Mouse (Mus musculus) limb, embryonic 11.5 days (tissue): ENCODE data around the gene Gpd1. TPM values are rescaled to one million over a fixed set of nuclear protein-coding genes. Genes with fewer than 3 reads are reported as not detected.
"Not testable (repeated sequence)": the region's sequence is repeated elsewhere in the genome, so short reads cannot be mapped to it uniquely, and the experiment has no call there.

ENCODE experiments used
- ATAC-seq: fragments of 200-750 bp; cut with Nextera tagmentation; 2 replicates; pipeline ENCODE4 v1.8.0; 2017; ENCODE audit warnings: low read depth; ENCODE audit not compliant: insufficient number of reproducible peaks, low FRiP score, low TSS enrichment
- DNase-seq: peaks from one replicate; pipeline ENCODE4 v3.0.0-alpha.2; 2015; ENCODE audit warnings: low spot score
- H3K27ac ChIP-seq: fragments of 300-500 bp; sonication (generic); replicated peaks from 2 replicates; pipeline ENCODE4 v1.5.1; 2014; ENCODE audit warnings: low read depth, mild to moderate bottlenecking, low read length
- H3K27me3 ChIP-seq: fragments of 300-500 bp; sonication (generic); 2 replicates; pipeline ENCODE4 v1.6.1; 2014; ENCODE audit warnings: mild to moderate bottlenecking, low read length, mixed read lengths; ENCODE audit not compliant: control insufficient read depth, insufficient read depth
- H3K36me3 ChIP-seq: fragments of 300-500 bp; sonication (generic); 2 replicates; pipeline ENCODE4 v1.6.1; 2014; ENCODE audit warnings: mild to moderate bottlenecking, low read length, moderate library complexity, mixed read lengths; ENCODE audit not compliant: control insufficient read depth, insufficient read depth
- H3K4me1 ChIP-seq: fragments of 300-500 bp; sonication (generic); 2 replicates; pipeline ENCODE4 v1.6.1; 2014; ENCODE audit warnings: low read length, mixed read lengths; ENCODE audit not compliant: control insufficient read depth, insufficient read depth
- H3K4me2 ChIP-seq: fragments of 300-500 bp; sonication (generic); 2 replicates; pipeline ENCODE4 v1.6.1; 2014; ENCODE audit warnings: low read depth, mild to moderate bottlenecking, moderate library complexity; ENCODE audit not compliant: severe bottlenecking
- H3K4me3 ChIP-seq: fragments of 300-500 bp; sonication (generic); 2 replicates; pipeline ENCODE4 v1.5.1; 2014; ENCODE audit warnings: low read depth, low read length
- H3K9ac ChIP-seq: fragments of 300-500 bp; sonication (generic); 2 replicates; pipeline ENCODE4 v1.6.1; 2014; ENCODE audit warnings: mild to moderate bottlenecking, low read length
- H3K9me3 ChIP-seq: fragments of 300-500 bp; sonication (generic); 2 replicates; pipeline ENCODE4 v1.6.1; 2016; ENCODE audit warnings: low read length; ENCODE audit not compliant: control insufficient read depth
- WGBS: fragments of 180-500 bp; shearing (Covaris S2); extraction: QIAGEN DNeasy Blood & Tissue Kit; methylation state at CpG from one replicate; pipeline ENCODE4 v1.1.7; 2014; 5-methylcytosine and 5-hydroxymethylcytosine counted together
- polyA plus RNA-seq: library from polyadenylated mRNA; unstranded; fragments of >200 nt; fragmentation: Nextera tagmentation; extraction: Ambion mirVana; gene quantifications from 2 replicates; pipeline ENCODE4 v1.2.1, GENCODE M21; 2014

Gene Gpd1
- polyA plus RNA-seq, 1 experiment from 2014 or later: 0.27 TPM

DNA sequence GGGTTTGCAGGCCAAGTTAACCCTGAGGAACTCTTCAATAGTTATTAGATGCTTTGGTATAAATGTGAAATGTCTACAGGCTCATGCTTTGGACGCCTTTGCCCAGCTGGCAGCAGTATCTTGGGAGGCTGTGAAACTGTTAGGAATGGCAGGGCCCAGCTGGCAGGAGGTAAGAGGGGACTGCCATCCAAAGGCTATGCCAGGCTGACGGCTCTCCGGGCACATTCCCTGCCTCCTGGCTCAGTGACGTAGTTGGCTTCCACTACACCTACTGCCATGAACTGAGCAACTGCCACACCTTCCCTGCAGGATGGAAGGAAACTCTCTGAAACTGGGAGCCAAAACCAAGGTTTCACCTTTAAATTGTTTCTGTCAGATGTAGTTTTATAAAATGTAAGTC is 22.9 kb downstream of the Gpd1 start:
- ATAC-seq (no peak), DNase-seq (no peak)
- Histone ChIP-seq H3K4me3 (no peak overlapping the region), H3K36me3 (peaks cover 13% of the 10 kb centered on the region; the same call in 1 of the 2 replicates), H3K9ac (no peak overlapping the region), H3K27me3 (no peaks in the 10 kb centered on the region), H3K9me3 (no peaks in the 10 kb centered on the region), H3K4me2 (no peak overlapping the region), H3K4me1 (no peaks in the 10 kb centered on the region), H3K27ac (no peak overlapping the region)
- WGBS: 92% methylated on average over 4 of the region's 4 CpGs

DNA sequence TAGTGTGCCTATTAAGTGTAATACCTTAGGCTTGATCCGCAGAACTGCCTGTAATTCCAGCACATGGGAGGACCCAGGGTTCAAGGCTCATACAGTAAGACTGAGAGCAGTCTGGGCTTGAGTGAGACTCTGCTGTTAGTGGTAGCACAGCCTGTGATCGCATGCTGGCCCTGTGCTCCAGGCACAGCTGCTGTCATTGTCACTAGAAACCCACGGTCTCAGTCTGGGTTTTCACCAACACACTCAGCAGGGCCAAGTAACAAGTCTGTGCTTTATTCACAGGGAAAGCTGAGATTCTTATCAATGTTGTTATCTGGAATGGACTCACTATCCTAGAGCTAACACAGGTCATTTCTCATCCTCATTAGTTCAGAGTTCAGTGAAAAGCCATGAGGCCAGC is 36.9 kb downstream of the Gpd1 start:
- Histone ChIP-seq H3K4me1 (no peaks in the 10 kb centered on the region), H3K27ac (no peak overlapping the region), H3K27me3 (no peaks in the 10 kb centered on the region), H3K4me2 (no peak overlapping the region), H3K9me3 (no peaks in the 10 kb centered on the region), H3K4me3 (no peak overlapping the region), H3K36me3 (no peaks in the 10 kb centered on the region; the same call in 1 of the 2 replicates), H3K9ac (no peak overlapping the region)
- no peak for DNase-seq
- no peak for ATAC-seq
- WGBS: 78% methylated on average over 3 of the region's 3 CpGs

DNA sequence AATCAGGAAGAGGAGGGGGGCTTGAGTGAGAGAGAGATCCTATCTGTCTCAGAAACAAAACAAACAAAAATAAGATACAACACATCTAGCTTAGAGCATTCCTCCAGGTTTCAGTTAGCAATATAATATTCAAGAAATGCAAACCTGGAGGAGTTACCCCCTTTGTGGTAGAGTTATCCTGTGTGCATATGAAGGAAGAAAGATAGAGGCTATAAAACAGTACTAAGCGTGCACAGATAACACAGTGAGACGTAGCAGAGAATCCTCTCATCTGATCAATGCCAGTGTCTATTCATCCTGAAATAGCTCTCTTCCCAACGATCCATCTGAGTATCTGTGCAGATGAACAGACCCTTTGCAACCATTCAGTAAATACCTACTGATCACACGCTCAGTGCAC is 50.2 kb downstream of the Gpd1 start:
- WGBS: 88% methylated on average over 4 of the region's 4 CpGs
- Histone ChIP-seq H3K27me3 (no peaks in the 10 kb centered on the region), H3K4me3 (no peak overlapping the region), H3K4me1 (peaks cover 3% of the 10 kb centered on the region; the same call in 1 of the 2 replicates), H3K9ac (no peak overlapping the region), H3K27ac (no peak overlapping the region), H3K36me3 (no peaks in the 10 kb centered on the region), H3K4me2 (no peak overlapping the region), H3K9me3 (no peaks in the 10 kb centered on the region)
- ATAC-seq: no peak
- DNase-seq: no peak

DNA sequence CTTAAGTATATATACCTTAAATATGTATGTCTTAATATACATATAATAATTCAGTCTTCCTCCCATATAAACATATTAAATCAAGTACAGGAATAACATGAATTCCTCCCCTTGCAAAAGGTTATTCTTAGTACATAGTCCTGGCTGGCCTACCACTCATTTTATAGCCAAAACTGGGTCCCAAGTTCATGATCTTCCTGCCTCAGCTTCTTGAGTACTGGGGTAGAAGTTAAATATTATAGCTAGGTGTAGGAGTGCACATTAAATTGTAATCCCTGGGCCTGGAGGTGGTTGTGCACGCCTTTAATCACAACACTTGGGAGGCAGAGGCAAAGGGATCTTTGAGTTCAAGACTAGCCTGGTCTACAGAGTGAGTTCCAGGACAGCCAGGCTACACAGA is 51.4 kb downstream of the Gpd1 start:
- H3K4me3 ChIP-seq: no peak overlapping the region
- H3K4me1 ChIP-seq: peaks cover 3% of the 10 kb centered on the region; the same call in 1 of the 2 replicates
- no peak for ATAC-seq
- 98% methylated on average over 1 of the region's 1 CpGs for WGBS
- no peaks in the 10 kb centered on the region for H3K36me3 ChIP-seq
- no peak overlapping the region for H3K27ac ChIP-seq
- H3K9me3 ChIP-seq: no peaks in the 10 kb centered on the region
- no peak overlapping the region for H3K4me2 ChIP-seq
- no peak overlapping the region for H3K9ac ChIP-seq
- H3K27me3 ChIP-seq: no peaks in the 10 kb centered on the region
- no peak for DNase-seq

DNA sequence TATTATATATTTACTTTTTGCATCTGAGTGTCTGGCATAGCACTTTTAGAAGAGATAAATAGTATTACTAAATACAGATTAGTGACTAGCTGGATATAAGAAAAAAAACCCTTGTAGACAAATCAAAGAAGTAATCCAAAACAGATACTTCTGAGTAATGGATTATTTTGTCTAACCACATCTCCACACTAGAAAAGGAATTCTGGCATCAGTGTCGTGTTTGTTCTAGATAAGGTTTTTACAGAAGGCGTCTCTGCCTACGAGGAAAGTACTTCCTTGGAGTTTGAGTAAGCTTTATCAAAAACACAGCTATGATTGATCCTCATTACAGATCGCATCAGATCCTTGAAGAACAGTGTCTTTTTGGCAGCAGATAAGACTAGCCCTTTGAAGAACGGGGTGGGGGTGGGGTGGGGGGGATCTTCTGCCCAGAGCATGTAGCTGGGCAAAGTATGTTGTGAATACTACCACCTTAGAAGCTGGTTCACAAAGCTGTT is 53.7 kb downstream of the Gpd1 start:
- no peak for ATAC-seq
- WGBS: 27% methylated on average over 5 of the region's 5 CpGs

DNA sequence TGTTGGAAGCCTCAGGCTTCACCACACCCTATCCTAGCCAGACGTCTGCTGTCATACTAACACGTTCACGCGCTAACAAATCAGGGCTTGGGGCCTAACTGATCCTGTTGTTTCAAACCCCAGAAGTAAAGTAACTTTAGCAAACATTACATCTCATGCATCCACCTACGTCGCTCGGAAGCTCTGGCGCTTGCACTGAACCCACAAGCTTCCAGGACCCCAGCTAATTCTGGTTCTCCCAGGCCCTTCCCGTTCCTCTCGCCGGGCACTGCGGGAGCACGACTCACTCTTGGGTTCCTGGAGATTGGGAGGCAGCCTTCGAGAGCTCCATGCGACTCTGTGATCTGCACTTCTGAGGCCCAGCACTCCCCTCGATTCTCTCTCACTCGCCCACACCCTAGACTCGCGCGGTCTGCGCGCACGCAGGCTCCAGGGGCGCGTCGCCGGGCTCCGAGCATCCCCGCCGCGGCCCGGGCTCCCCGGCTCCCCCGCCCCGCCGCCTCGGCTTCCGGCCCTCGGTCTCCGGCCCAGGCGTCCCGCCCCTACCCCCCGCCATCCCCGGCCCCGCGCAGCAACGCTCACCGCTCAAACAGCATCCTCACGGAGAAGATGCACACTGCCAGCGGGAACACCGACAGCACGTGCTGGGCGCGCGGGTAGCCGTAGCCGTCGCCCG is 54.4 kb downstream of the Gpd1 start:
- Histone ChIP-seq H3K9ac (peak overlapping the region; percentile 94), H3K4me2 (peak overlapping the region; percentile 81), H3K4me1 (peaks cover 3% of the 10 kb centered on the region; the same call in 1 of the 2 replicates), H3K4me3 (peak overlapping the region; percentile 71), H3K36me3 (no peaks in the 10 kb centered on the region), H3K9me3 (no peaks in the 10 kb centered on the region), H3K27me3 (no peaks in the 10 kb centered on the region), H3K27ac (peak overlapping the region; percentile 94)
- ATAC-seq (peak; percentile 42), DNase-seq (peak; percentile 63)
- under 1% methylated on average over 54 of the region's 59 CpGs for WGBS

More for the DNA sequence above, 53.7 kb downstream of the Gpd1 start:
- H3K9ac ChIP-seq: peak overlapping the region; percentile 94
- H3K27ac ChIP-seq: no peak overlapping the region
- H3K4me3 ChIP-seq: peak overlapping the region; percentile 71
- H3K36me3 ChIP-seq: no peaks in the 10 kb centered on the region
- H3K4me1 ChIP-seq: peaks cover 3% of the 10 kb centered on the region; the same call in 1 of the 2 replicates
- no peaks in the 10 kb centered on the region for H3K9me3 ChIP-seq
- DNase-seq: no peak
- H3K27me3 ChIP-seq: no peaks in the 10 kb centered on the region
- peak overlapping the region; percentile 81 for H3K4me2 ChIP-seq

DNA sequence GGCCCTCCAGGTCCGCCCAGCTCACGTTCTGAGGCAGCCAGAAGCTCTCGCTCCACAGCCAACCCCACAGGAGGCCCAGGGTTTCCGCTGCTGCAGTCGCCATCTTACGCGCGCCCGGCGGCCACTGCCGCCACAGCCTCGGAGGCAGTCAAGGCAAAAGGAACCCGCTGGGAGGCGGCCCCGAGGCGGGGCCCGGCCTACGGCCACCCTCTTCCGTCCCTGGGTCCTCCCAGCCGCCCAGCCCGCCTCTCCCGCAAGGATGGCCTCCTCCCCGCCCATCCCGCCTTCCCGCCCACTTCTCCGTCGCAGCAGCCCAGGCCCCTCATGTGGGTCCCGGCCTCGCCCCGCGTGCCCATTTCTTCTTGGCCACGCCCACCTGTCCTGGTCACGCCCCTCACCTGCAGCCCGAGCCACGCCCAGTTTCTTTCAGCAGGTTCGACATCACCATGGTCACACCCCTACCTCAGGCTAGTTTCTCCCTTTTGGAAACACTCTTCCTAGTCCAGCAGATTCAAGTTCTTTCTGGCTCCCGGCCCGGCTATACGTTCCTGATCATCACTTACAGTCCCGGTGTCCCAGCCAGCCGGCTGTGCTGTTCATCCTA is 55.1 kb downstream of the Gpd1 start:
- no peaks in the 10 kb centered on the region for H3K27me3 ChIP-seq
- peak overlapping the region; percentile 94 for H3K27ac ChIP-seq
- ATAC-seq: peak; percentile 95
- under 1% methylated on average over 37 of the region's 41 CpGs for WGBS
- peaks cover 3% of the 10 kb centered on the region; the same call in 1 of the 2 replicates for H3K4me1 ChIP-seq
- H3K9ac ChIP-seq: peak overlapping the region; percentile 94
- peak overlapping the region; percentile 71 for H3K4me3 ChIP-seq
- peak overlapping the region; percentile 81 for H3K4me2 ChIP-seq
- H3K36me3 ChIP-seq: no peaks in the 10 kb centered on the region
- no peaks in the 10 kb centered on the region for H3K9me3 ChIP-seq
- peak; percentile 95 for DNase-seq

DNA sequence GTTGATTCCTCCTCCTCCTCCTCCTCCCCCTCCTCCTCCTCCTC is 55.4 kb downstream of the Gpd1 start, which contains the start of gene Cers5:
Gene Cers5, minus strand, starts transcription at position 5 of the 44 bp plus-strand sequence.
- Histone ChIP-seq H3K4me3 (peak within 1 kb of the TSS; percentile 71), H3K4me2 (peak within 1 kb of the TSS; percentile 81), H3K9ac (peak within 1 kb of the TSS; percentile 94), H3K27ac (peak within 1 kb of the TSS; percentile 94)
- H3K36me3 ChIP-seq, DNase-seq, H3K4me1 ChIP-seq, H3K27me3 ChIP-seq, ATAC-seq, H3K9me3 ChIP-seq: not testable (repeated sequence)
